8 mouse cellular contexts compared by ENCODE assay signal in the genomic region with DNA sequence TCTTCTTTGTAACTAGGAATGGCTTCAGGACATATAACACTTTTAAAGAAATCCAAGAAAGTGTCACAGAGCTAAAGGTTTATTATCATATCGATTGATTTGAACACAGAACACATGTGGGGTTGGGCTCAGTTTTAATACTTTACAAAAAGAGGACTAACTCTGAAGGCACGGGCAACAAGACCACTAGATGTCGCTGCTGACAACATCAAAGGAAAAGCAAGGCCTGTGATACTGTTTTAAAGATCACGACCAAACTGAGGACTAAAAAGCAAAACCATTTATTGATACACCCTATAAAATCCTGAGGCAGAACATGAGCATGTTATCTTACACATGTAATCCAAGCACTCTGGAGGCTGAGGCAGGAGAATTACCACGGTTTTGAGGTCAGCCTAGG. TPM values are rescaled to one million over a fixed set of nuclear protein-coding genes. Genes with fewer than 3 reads are reported as not detected.
DNase-seq lines count a peak whose midpoint lies in the region; ATAC-seq and TF ChIP-seq lines count a peak whose summit lies in the region.

No protein-coding gene starts in this region.

- no peak overlapping the region for H3K27ac ChIP-seq in kidney, embryonic 16.5 days (ENCODE audit: low read length)
- H3K27ac ChIP-seq in forebrain, embryonic 16.5 days (ENCODE audit: low read length) = no peak overlapping the region
- no peak overlapping the region for H3K27ac ChIP-seq in midbrain, embryonic 11.5 days (ENCODE audit: low read depth, low read length)
- H3K27ac ChIP-seq in spleen, adult 2 months (ENCODE audit: insufficient read depth, low read length) = no peak overlapping the region

- DNase-seq in kidney, adult 11 months = peak; percentile 47
- peak; percentile 48 for DNase-seq in cerebellum, adult 11 months
- peak; percentile 50 for DNase-seq in hindlimb bud, embryonic 11.5 days (ENCODE audit: extremely low spot score, low read depth, low spot score)
- DNase-seq in left cerebral cortex, adult 8-10 months (ENCODE audit: low spot score in 2 of 2) = peak; percentile 41 to 64
- DNase-seq in midbrain, embryonic 11.5 days (ENCODE audit: low spot score, missing footprints) = peak; percentile 94
- peak; percentile 60 to 65 for DNase-seq in spleen, adult 2 months (ENCODE audit: low read depth in 1 of 2, low spot score in 2 of 2)

- no peaks in the 10 kb centered on the region for H3K9me3 ChIP-seq in kidney, embryonic 16.5 days (ENCODE audit: low read length)
- H3K9me3 ChIP-seq in forebrain, embryonic 16.5 days (ENCODE audit: control insufficient read depth, low read length) = no peaks in the 10 kb centered on the region
- no peaks in the 10 kb centered on the region for H3K9me3 ChIP-seq in midbrain, embryonic 11.5 days (ENCODE audit: control insufficient read depth, low read length)

- 23% methylated on average over 5 of the region's 5 CpGs for WGBS in kidney, embryonic 16.5 days
- 22% methylated on average over 5 of the region's 5 CpGs for WGBS in forebrain, embryonic 16.5 days
- 25% methylated on average over 5 of the region's 5 CpGs for WGBS in midbrain, embryonic 11.5 days
- 16% methylated on average over 5 of the region's 5 CpGs for WGBS in spleen, adult 2 months

- peaks cover 28% of the 10 kb centered on the region for H3K36me3 ChIP-seq in kidney, embryonic 16.5 days (ENCODE audit: insufficient read depth, low read length)
- H3K36me3 ChIP-seq in forebrain, embryonic 16.5 days (ENCODE audit: control insufficient read depth, insufficient read depth) = peaks cover 10% of the 10 kb centered on the region
- peaks cover 9% of the 10 kb centered on the region; the same call in 1 of the 2 replicates for H3K36me3 ChIP-seq in midbrain, embryonic 11.5 days (ENCODE audit: control insufficient read depth, insufficient read depth, low read length)
- H3K36me3 ChIP-seq in spleen, adult 2 months (ENCODE audit: control insufficient read depth, insufficient read depth, low read length) = peaks cover 11% of the 10 kb centered on the region; the same call in 1 of the 2 replicates

- no peak overlapping the region for H3K4me2 ChIP-seq in kidney, embryonic 16.5 days (replicated peaks; ENCODE audit: low read depth, low read length)
- no peak overlapping the region for H3K4me2 ChIP-seq in forebrain, embryonic 16.5 days (ENCODE audit: low read length)
- no peak overlapping the region for H3K4me2 ChIP-seq in midbrain, embryonic 11.5 days

- peak; percentile 44; the same call in 1 of the 2 replicates for TF ChIP-seq CTCF in spleen, adult 2 months (IDR thresholded peaks at IDR 0.05; ENCODE audit: extremely low read depth, insufficient read depth, insufficient read length, insufficient replicate concordance)

- TF ChIP-seq POLR2A in spleen, adult 2 months (IDR thresholded peaks at IDR 0.05; ENCODE audit: low read depth, low read length) = no peak

- no peak overlapping the region for H3K9ac ChIP-seq in kidney, embryonic 16.5 days (replicated peaks; ENCODE audit: low read length)
- H3K9ac ChIP-seq in forebrain, embryonic 16.5 days (replicated peaks; ENCODE audit: low read depth, low read length) = no peak overlapping the region
- H3K9ac ChIP-seq in midbrain, embryonic 11.5 days (ENCODE audit: low read length) = no peak overlapping the region

- no peaks in the 10 kb centered on the region for H3K27me3 ChIP-seq in kidney, embryonic 16.5 days (ENCODE audit: insufficient read depth, low read length)
- H3K27me3 ChIP-seq in forebrain, embryonic 16.5 days (replicated peaks; ENCODE audit: control insufficient read depth, insufficient read depth, low read length) = no peaks in the 10 kb centered on the region
- no peaks in the 10 kb centered on the region for H3K27me3 ChIP-seq in midbrain, embryonic 11.5 days (ENCODE audit: control insufficient read depth, insufficient read depth, low read length)
- H3K27me3 ChIP-seq in spleen, adult 2 months (ENCODE audit: control insufficient read depth, insufficient read depth, low read length) = no peaks in the 10 kb centered on the region

- no peak overlapping the region for H3K4me3 ChIP-seq in kidney, embryonic 16.5 days (ENCODE audit: low read length)
- H3K4me3 ChIP-seq in forebrain, embryonic 16.5 days (replicated peaks; ENCODE audit: low read length) = no peak overlapping the region
- no peak overlapping the region for H3K4me3 ChIP-seq in midbrain, embryonic 11.5 days (ENCODE audit: low read depth, low read length)
- H3K4me3 ChIP-seq in spleen, adult 2 months (ENCODE audit: extremely low read depth, insufficient read depth, insufficient read length) = no peak overlapping the region

- H3K4me1 ChIP-seq in kidney, embryonic 16.5 days (ENCODE audit: insufficient read depth, low read length) = no peaks in the 10 kb centered on the region; the same call in 1 of the 2 replicates
- no peaks in the 10 kb centered on the region for H3K4me1 ChIP-seq in forebrain, embryonic 16.5 days (replicated peaks; ENCODE audit: control insufficient read depth, insufficient read depth, low read length)
- H3K4me1 ChIP-seq in midbrain, embryonic 11.5 days (ENCODE audit: control insufficient read depth, insufficient read depth, low read length) = no peaks in the 10 kb centered on the region
- no peaks in the 10 kb centered on the region; the same call in 1 of the 2 replicates for H3K4me1 ChIP-seq in spleen, adult 2 months (ENCODE audit: control insufficient read depth, insufficient read depth, insufficient read length)

- no peak for ATAC-seq in kidney, embryonic 16.5 days (ENCODE audit: low FRiP score, low TSS enrichment)
- ATAC-seq in forebrain, embryonic 16.5 days = peak; percentile 73
- ATAC-seq in midbrain, embryonic 11.5 days (ENCODE audit: low FRiP score) = peak; percentile 31; the same call in 1 of the 2 replicates

RNA-seq across cellular contexts. Expression of a gene that starts 7.1 kb away (rescaled TPM):
- 151 and 177 TPM in 2 replicates for polyA plus RNA-seq in kidney, embryonic 16.5 days (2015; fragmentation: Nextera tagmentation; extraction: Ambion mirVana)
- 114 and 136 TPM in 2 replicates for polyA plus RNA-seq in forebrain, embryonic 16.5 days (2015; fragmentation: Nextera tagmentation; extraction: Ambion mirVana)
- total RNA-seq in left cerebral cortex, adult 8-10 months (2022) = 100 to 1,000 TPM; 163 to 269 (median 221) TPM
- 229 and 231 TPM in 2 replicates for polyA plus RNA-seq in midbrain, embryonic 11.5 days (2014; fragmentation: Nextera tagmentation; extraction: Ambion mirVana)
- polyA plus RNA-seq in spleen, adult 2 months (2012; rRNA removed) = 192 and 246 TPM in 2 replicates

RNA-seq across cellular contexts. Expression of a gene that starts 24.7 kb away (rescaled TPM):
- not detected in 2 replicates for polyA plus RNA-seq in kidney, embryonic 16.5 days (2015; fragmentation: Nextera tagmentation; extraction: Ambion mirVana)
- 4.2 and 4.3 TPM in 2 replicates for polyA plus RNA-seq in forebrain, embryonic 16.5 days (2015; fragmentation: Nextera tagmentation; extraction: Ambion mirVana)
- total RNA-seq in left cerebral cortex, adult 8-10 months (2022) = 10 to 100 TPM; 22.5 to 27.0 (median 24.9) TPM
- polyA plus RNA-seq in midbrain, embryonic 11.5 days (2014; fragmentation: Nextera tagmentation; extraction: Ambion mirVana) = 0.18 and 0.30 TPM in 2 replicates
- polyA plus RNA-seq in spleen, adult 2 months (2012; rRNA removed) = not detected in 2 replicates
